Mouse (Mus musculus) megakaryocyte, embryonic 14.5 days (primary cell): ENCODE measurements around the gene Jmjd6. TPM values are rescaled to one million over a fixed set of nuclear protein-coding genes. Genes with fewer than 3 reads are reported as not detected.

Experiments used
- H3K27me3 ChIP-seq: replicated peaks from 2 replicates; pipeline ENCODE3; 2012; ENCODE audit warnings: inconsistent platforms
- H3K36me3 ChIP-seq: replicated peaks from 2 replicates; pipeline ENCODE3; 2012; ENCODE audit warnings: low read length, inconsistent platforms, mixed read lengths
- H3K4me1 ChIP-seq: 2 replicates; pipeline ENCODE4 v1.6.1; 2012; ENCODE audit warnings: inconsistent platforms
- H3K4me3 ChIP-seq: replicated peaks from 2 replicates; pipeline ENCODE3; 2012; ENCODE audit warnings: moderate library complexity, mild to moderate bottlenecking, inconsistent platforms
- H3K9me3 ChIP-seq: 2 replicates; pipeline ENCODE4 v1.6.1; 2012; ENCODE audit warnings: inconsistent platforms
- FLI1 ChIP-seq: IDR thresholded peaks from 2 replicates; pipeline ENCODE4 v1.6.1; 2012; ENCODE audit warnings: low read length, inconsistent platforms, mixed read lengths
- GATA1 ChIP-seq: IDR thresholded peaks from 3 replicates; pipeline ENCODE4 v1.6.1; 2012; ENCODE audit warnings: mixed read lengths, low read length, inconsistent platforms, borderline replicate concordance
- polyA plus RNA-seq: library from polyadenylated mRNA; stranded (reverse); fragments of >175 nt; gene quantifications from 2 replicates; pipeline ENCODE4 v1.2.3, GENCODE M21; 2012; ENCODE audit warnings: low replicate concordance; ENCODE audit not compliant: insufficient read depth

Gene Jmjd6
- polyA plus RNA-seq, 1 experiment = 63.2 TPM

- peaks cover 61% of the 10 kb centered on the region for H3K36me3 ChIP-seq
- H3K9me3 ChIP-seq = no peaks in the 10 kb centered on the region
- peaks cover 72% of the 10 kb centered on the region for H3K4me1 ChIP-seq
- no peak for TF ChIP-seq GATA1
- TF ChIP-seq FLI1 = no peak
- H3K27me3 ChIP-seq = no peaks in the 10 kb centered on the region
- peak overlapping the region; percentile 95 for H3K4me3 ChIP-seq
Observed at GRCm38 (mm10) chr11:116842531-116843260, 553 bp downstream of the Jmjd6 start.

- Histone ChIP-seq H3K36me3 (peaks cover 63% of the 10 kb centered on the region), H3K4me1 (peaks cover 72% of the 10 kb centered on the region), H3K27me3 (no peaks in the 10 kb centered on the region), H3K9me3 (no peaks in the 10 kb centered on the region), H3K4me3 (peak overlapping the region; percentile 95)
- TF ChIP-seq GATA1 = no peak
- no peak for TF ChIP-seq FLI1
Observed at GRCm38 (mm10) chr11:116840748-116841147, 2.5 kb downstream of the Jmjd6 start.

GRCm38 (mm10) chr11:116839601-116840000 lies 3.6 kb downstream of the Jmjd6 start:
- peaks cover 71% of the 10 kb centered on the region for H3K4me1 ChIP-seq
- H3K9me3 ChIP-seq = no peaks in the 10 kb centered on the region
- peak overlapping the region; percentile 44 for H3K4me3 ChIP-seq
- H3K27me3 ChIP-seq = no peaks in the 10 kb centered on the region
- H3K36me3 ChIP-seq = peaks cover 72% of the 10 kb centered on the region
- no peak for TF ChIP-seq GATA1
- no peak for TF ChIP-seq FLI1

DNA sequence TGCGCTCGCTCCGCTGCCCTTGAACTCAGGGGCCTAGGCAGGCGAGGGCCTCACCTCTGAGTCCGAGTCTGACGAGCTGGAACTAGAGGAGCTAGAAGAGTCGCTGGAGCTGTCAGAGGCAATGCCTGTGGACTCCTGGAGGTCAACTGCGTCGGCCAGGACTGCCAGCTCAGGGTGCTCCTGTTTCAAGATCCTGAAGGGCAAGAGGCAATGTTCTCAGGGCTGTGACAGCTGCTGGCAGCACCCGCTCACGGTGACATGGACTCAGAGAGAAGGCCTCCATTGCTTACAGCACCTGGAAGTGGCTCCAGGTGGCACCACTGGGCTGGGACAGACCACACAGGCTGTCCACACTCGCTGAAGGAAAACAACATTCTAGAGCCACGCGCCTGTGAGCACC lies 4.3 kb downstream of the Jmjd6 start:
- no peaks in the 10 kb centered on the region for H3K9me3 ChIP-seq
- H3K27me3 ChIP-seq = no peaks in the 10 kb centered on the region
- TF ChIP-seq FLI1 (no peak), GATA1 (no peak)
- peak overlapping the region; percentile 20 for H3K4me3 ChIP-seq
- H3K4me1 ChIP-seq = peaks cover 69% of the 10 kb centered on the region
- peaks cover 79% of the 10 kb centered on the region for H3K36me3 ChIP-seq

DNA sequence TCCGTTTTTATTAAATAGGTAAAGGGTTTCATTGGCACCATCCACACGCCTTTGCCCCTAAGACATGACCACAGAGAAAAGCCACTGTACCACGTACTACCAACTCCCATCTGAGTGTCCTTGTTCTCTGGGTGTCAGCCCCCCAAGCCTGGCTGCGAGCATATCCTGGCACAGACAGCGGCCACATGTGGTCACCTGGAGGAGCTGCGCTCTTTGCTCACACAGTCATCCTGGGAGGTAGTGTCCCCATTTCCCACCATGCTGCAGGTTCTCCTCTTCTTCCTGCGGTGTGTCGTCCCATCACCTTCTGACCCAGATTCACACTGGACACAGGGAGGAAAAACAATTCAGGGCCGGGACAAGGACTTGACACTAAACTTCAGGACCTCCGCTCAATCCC lies 5.8 kb downstream of the Jmjd6 start:
- H3K9me3 ChIP-seq = no peaks in the 10 kb centered on the region
- TF ChIP-seq GATA1 (no peak), FLI1 (no peak)
- no peaks in the 10 kb centered on the region for H3K27me3 ChIP-seq
- peaks cover 82% of the 10 kb centered on the region for H3K4me1 ChIP-seq
- peaks cover 94% of the 10 kb centered on the region for H3K36me3 ChIP-seq
- H3K4me3 ChIP-seq = no peak overlapping the region

GRCm38 (mm10) chr11:116836283-116836682 lies 7.0 kb downstream of the Jmjd6 start:
- TF ChIP-seq FLI1 = no peak
- TF ChIP-seq GATA1 = no peak

GRCm38 (mm10) chr11:116834954-116835353 lies 8.3 kb downstream of the Jmjd6 start:
- H3K36me3 ChIP-seq = peaks cover 81% of the 10 kb centered on the region
- H3K27me3 ChIP-seq = peaks cover 2% of the 10 kb centered on the region
- H3K4me3 ChIP-seq = no peak overlapping the region
- H3K9me3 ChIP-seq = no peaks in the 10 kb centered on the region
- H3K4me1 ChIP-seq = peaks cover 63% of the 10 kb centered on the region
- TF ChIP-seq GATA1 (no peak), FLI1 (no peak)

More at GRCm38 (mm10) chr11:116836283-116836682, 7.0 kb downstream of the Jmjd6 start:
- H3K27me3 ChIP-seq = no peaks in the 10 kb centered on the region
- H3K9me3 ChIP-seq = no peaks in the 10 kb centered on the region
- H3K36me3 ChIP-seq = peaks cover 91% of the 10 kb centered on the region
- peaks cover 77% of the 10 kb centered on the region for H3K4me1 ChIP-seq
- no peak overlapping the region for H3K4me3 ChIP-seq

DNA sequence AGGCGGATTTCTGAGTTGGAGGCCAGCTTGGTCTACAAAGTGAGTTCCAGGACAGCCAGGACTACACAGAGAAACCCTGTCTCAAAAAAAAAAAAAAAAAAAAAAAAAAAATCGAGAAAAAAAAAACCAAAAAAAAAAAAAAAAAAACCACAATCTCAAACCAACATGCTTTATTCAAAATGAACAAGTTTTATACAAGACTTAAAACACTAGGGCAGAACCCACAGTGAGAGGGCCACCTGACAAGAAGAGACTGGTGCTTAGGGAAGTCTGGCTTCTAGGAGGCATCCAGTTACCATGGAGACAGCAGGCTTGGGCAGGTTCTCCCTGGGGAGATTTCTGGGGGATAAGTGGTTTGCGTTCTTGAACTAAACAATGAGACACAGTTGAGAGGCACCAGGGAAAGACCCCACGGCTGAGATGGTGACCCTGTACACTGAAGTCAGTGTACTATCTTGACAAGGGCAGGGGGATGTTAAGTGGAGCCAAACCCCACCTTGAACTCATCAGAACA lies 11.0 kb downstream of the Jmjd6 start:
- Histone ChIP-seq H3K4me1 (peaks cover 62% of the 10 kb centered on the region), H3K36me3 (peaks cover 53% of the 10 kb centered on the region)

DNA sequence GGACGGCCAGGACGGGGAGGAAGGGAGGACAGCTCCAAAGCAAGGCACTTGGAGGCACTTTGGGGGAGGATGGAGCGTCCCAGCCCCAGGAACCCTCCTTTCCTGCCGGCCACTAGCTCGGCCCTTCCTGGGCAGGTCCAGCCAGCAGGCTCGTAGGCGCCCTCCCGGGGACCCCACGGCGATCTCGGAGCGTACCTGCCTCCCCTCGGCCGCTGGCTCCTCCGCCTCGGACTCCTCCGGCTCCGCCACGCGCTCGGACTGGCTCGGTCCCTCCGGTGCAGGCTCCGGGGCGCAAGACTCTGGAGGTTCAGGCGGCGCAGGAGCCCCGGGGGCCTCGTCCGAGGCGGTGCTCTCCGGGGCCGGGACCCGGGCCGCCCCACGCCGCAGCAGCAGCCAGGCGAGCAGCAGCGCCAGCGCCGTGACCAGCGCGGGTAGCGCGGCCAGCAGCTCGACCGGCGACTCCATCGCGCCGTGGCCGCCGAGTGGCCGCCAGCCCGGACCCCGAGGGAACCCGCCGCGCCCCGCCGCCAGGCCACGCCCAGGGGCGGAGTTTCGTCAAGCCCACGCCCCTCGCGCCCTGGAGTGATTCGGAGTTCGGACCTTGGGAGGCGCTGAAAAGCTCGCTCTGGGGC lies 15.6 kb downstream of the Jmjd6 start, which contains the start of gene Mxra7:
Gene Mxra7, minus strand, starts transcription at position 513 of the 632 bp plus-strand sequence.
- Histone ChIP-seq H3K27me3 (peaks cover 52% of the 10 kb centered on the region), H3K36me3 (peaks cover 8% of the 10 kb centered on the region), H3K9me3 (no peaks in the 10 kb centered on the region), H3K4me3 (peak within 1 kb of the TSS; percentile 85), H3K4me1 (peaks cover 32% of the 10 kb centered on the region)
- TF ChIP-seq GATA1 (no peak), FLI1 (no peak)

More for the DNA sequence above, 11.0 kb downstream of the Jmjd6 start:
- Histone ChIP-seq H3K27me3 (peaks cover 25% of the 10 kb centered on the region), H3K4me3 (no peak overlapping the region), H3K9me3 (no peaks in the 10 kb centered on the region)
- no peak for TF ChIP-seq FLI1
- no peak for TF ChIP-seq GATA1
